Mouse (Mus musculus): ENCODE results near the gene Gm5797.
"Not testable (repeated sequence)": the region's sequence is repeated elsewhere in the genome, so short reads cannot be mapped to it uniquely, and the experiment has no call there.

Gene Gm5797

DNA sequence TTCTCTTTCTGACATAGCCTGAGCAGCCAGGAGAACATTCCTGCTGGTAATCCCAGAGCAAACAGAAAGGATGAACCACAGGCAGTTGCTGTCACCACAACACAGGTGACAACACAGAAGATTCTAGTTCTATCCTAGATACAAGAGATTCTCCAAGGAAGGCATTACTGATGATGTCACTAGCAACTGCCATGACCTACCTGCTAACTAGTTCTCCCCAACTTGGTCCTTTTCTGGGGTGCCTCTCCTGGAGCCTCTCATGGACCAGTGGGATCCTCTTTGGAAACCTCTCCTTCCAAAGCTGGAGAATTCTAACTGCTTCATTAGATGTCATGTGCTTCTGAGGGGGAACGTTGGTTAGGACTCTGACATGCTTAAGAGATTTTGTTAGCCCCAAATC lies at the start of gene Gm5797:
Gene Gm5797 (minus strand): TSS at position 101 of the 400 bp plus-strand sequence.
- DNase-seq (ENCODE audit: low spot score): not testable (repeated sequence)

- not testable (repeated sequence) for DNase-seq (ENCODE audit: low spot score)
Observed at GRCm38 (mm10) chr14:7365034-7365433, 32.8 kb upstream of the Gm5797 start, which contains the start of gene Gm8374. Gene Gm8374, minus strand, starts transcription at chr14:7365134.

- not testable (repeated sequence) for DNase-seq (ENCODE audit: low spot score)
Observed at GRCm38 (mm10) chr14:7315093-7315492, 17.1 kb downstream of the Gm5797 start.

GRCm38 (mm10) chr14:7314661-7315060 lies 17.5 kb downstream of the Gm5797 start, which contains the start of gene Gm3739:
Gene Gm3739, minus strand, starts transcription at chr14:7315049.
- not testable (repeated sequence) for DNase-seq (ENCODE audit: low spot score)

Measured in ovary, adult 18-20 months (tissue).